20 mouse cellular contexts compared by ENCODE assay signal in the genomic region with DNA sequence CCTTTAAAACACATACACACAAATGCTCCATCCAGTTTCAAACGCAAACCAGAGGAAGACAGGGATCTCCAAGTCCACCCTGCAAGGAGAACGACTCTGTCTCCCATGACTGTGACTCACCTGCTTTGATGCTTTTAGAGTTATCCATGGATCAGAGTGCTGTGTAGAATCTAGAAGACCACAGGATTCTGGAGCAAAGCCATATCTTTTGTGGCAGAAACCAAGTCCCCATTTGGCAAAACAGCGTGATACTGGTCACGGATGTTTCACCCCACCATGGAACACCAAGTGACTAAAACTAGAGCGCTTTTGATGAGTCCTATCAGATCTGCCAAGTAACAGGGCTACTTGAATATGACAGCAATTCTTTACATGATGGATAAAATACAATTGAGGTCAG. TPM values are rescaled to one million over a fixed set of nuclear protein-coding genes. Genes with fewer than 3 reads are reported as not detected.
A peak's percentile ranks its signal among the peaks of the same experiment; 100 is the strongest.
DNase-seq lines count a peak whose midpoint lies in the region; ATAC-seq and TF ChIP-seq lines count a peak whose summit lies in the region.
"Had no signal": no experiment of that assay in that cellular context is flagged by ENCODE, and none has a peak within 500 bp of the region (broad histone marks: within the 10 kb centered on the region; RNA-seq: fewer than 3 reads in every experiment).

No protein-coding gene starts in this region.

- no peak for ATAC-seq in midbrain, postnatal 0 days (ENCODE audit: low FRiP score)
- ATAC-seq in midbrain, embryonic 14.5 days (ENCODE audit: low FRiP score, low TSS enrichment) = no peak
- ATAC-seq: forebrain, postnatal 0 days; hindbrain, embryonic 16.5 days had no signal

- no peak overlapping the region for H3K4me3 ChIP-seq in midbrain, postnatal 0 days (ENCODE audit: low read depth, low read length)
- H3K4me3 ChIP-seq in midbrain, embryonic 14.5 days (replicated peaks; ENCODE audit: low read depth, low read length) = no peak overlapping the region
- H3K4me3 ChIP-seq: embryonic facial prominence, embryonic 13.5 days; forebrain, embryonic 12.5 days; gastrocnemius, adult 2 months; heart, embryonic 13.5 days; hindbrain, embryonic 12.5 days had no signal

- H3K4me1 ChIP-seq in midbrain, postnatal 0 days (ENCODE audit: insufficient read depth, low read length) = no peaks in the 10 kb centered on the region
- no peaks in the 10 kb centered on the region for H3K4me1 ChIP-seq in midbrain, embryonic 14.5 days (ENCODE audit: control insufficient read depth, insufficient read depth, low read length)
- H3K4me1 ChIP-seq: embryonic facial prominence, embryonic 13.5 days; forebrain, embryonic 12.5 days; hindbrain, embryonic 12.5 days had no signal

- H3K27me3 ChIP-seq in midbrain, postnatal 0 days (ENCODE audit: insufficient read depth, low read length) = no peaks in the 10 kb centered on the region
- no peaks in the 10 kb centered on the region for H3K27me3 ChIP-seq in midbrain, embryonic 14.5 days (ENCODE audit: control insufficient read depth, insufficient read depth, low read length)
- H3K27me3 ChIP-seq: embryonic facial prominence, embryonic 13.5 days; forebrain, embryonic 12.5 days; heart, embryonic 13.5 days; hindbrain, embryonic 12.5 days had no signal

- H3K9ac ChIP-seq in midbrain, postnatal 0 days (replicated peaks; ENCODE audit: low read length, poor library complexity, severe bottlenecking) = no peak overlapping the region
- H3K9ac ChIP-seq in midbrain, embryonic 14.5 days (replicated peaks; ENCODE audit: low read length) = no peak overlapping the region
- H3K9ac ChIP-seq: embryonic facial prominence, embryonic 13.5 days; forebrain, embryonic 12.5 days; forebrain, postnatal 0 days; heart, embryonic 13.5 days; hindbrain, embryonic 12.5 days had no signal

- DNase-seq in midbrain, postnatal 0 days (ENCODE audit: low spot score) = peak; percentile 23
- DNase-seq in midbrain, embryonic 14.5 days = no peak
- peak; percentile 47 to 56 for DNase-seq in cerebellum, adult 18-20 months
- peak; percentile 79 for DNase-seq in cerebellum, adult 9-11 months
- DNase-seq in cerebellum, postnatal 36 days = peak; percentile 19 to 53
- no peak for DNase-seq in embryo, embryonic 10 days (ENCODE audit: low spot score)
- DNase-seq in kidney, postnatal 4 days = no peak
- no peak for DNase-seq in layer of hippocampus, adult 18-20 months (ENCODE audit: low spot score in 2 of 2)
- DNase-seq: adrenal gland, adult 8-10 months; adrenal gland, postnatal 36 days; forebrain, postnatal 0 days; gastrocnemius, adult 2 months; gastrocnemius, postnatal 36 days; heart, postnatal 36 days; kidney, adult 18-20 months had no signal

- H3K9me3 ChIP-seq in midbrain, postnatal 0 days (ENCODE audit: low read length) = no peaks in the 10 kb centered on the region
- no peaks in the 10 kb centered on the region for H3K9me3 ChIP-seq in midbrain, embryonic 14.5 days (ENCODE audit: control insufficient read depth, low read length)
- H3K9me3 ChIP-seq: embryonic facial prominence, embryonic 13.5 days; forebrain, embryonic 12.5 days; heart, embryonic 13.5 days; hindbrain, embryonic 12.5 days had no signal

- no peak for TF ChIP-seq CTCF in midbrain, postnatal 0 days (IDR thresholded peaks at IDR 0.05)

- H3K36me3 ChIP-seq in midbrain, postnatal 0 days (ENCODE audit: insufficient read depth, low read length) = no peaks in the 10 kb centered on the region
- H3K36me3 ChIP-seq in midbrain, embryonic 14.5 days (ENCODE audit: control insufficient read depth, insufficient read depth, low read length) = no peaks in the 10 kb centered on the region
- H3K36me3 ChIP-seq: embryonic facial prominence, embryonic 13.5 days; forebrain, embryonic 12.5 days; heart, embryonic 13.5 days; hindbrain, embryonic 12.5 days had no signal

- H3K4me2 ChIP-seq in midbrain, postnatal 0 days (ENCODE audit: low read depth, low read length, poor library complexity, severe bottlenecking) = no peak overlapping the region
- no peak overlapping the region for H3K4me2 ChIP-seq in midbrain, embryonic 14.5 days (ENCODE audit: low read length)
- H3K4me2 ChIP-seq: embryonic facial prominence, embryonic 13.5 days; forebrain, embryonic 12.5 days; heart, embryonic 13.5 days; hindbrain, embryonic 12.5 days had no signal

- WGBS in midbrain, postnatal 0 days = 83% methylated on average over 5 of the region's 5 CpGs
- WGBS in midbrain, embryonic 14.5 days = 93% methylated on average over 5 of the region's 5 CpGs

- no peak overlapping the region for H3K27ac ChIP-seq in midbrain, postnatal 0 days (ENCODE audit: low read depth, low read length)
- no peak overlapping the region for H3K27ac ChIP-seq in midbrain, embryonic 14.5 days (replicated peaks; ENCODE audit: low read depth, low read length)
- H3K27ac ChIP-seq: embryonic facial prominence, embryonic 13.5 days; forebrain, embryonic 12.5 days; gastrocnemius, adult 2 months; heart, embryonic 13.5 days; hindbrain, embryonic 12.5 days had no signal

RNA-seq across cellular contexts. Expression of a gene that starts 7.9 kb away (rescaled TPM):
- total RNA-seq in midbrain, postnatal 0 days (2014; rRNA removed) = 0.60 and 0.80 TPM in 2 replicates
- polyA plus RNA-seq in midbrain, postnatal 0 days (2015; fragmentation: Nextera tagmentation; extraction: Ambion mirVana) = 0.61 and 0.74 TPM in 2 replicates
- 0.34 and 0.47 TPM in 2 replicates for polyA plus RNA-seq in midbrain, embryonic 14.5 days (2014; fragmentation: Nextera tagmentation; extraction: Ambion mirVana)
- under 1 TPM; 0.46 to 0.97 TPM for total RNA-seq in layer of hippocampus, adult 18-20 months (2021)

Comparison
In these comparisons a context has a peak if more than half of its experiments do, and no peak if none do; other contexts are left out.
1. DNase-seq: peak in midbrain, postnatal 0 days (single experiment), cerebellum, adult 18-20 months (2 of 2), cerebellum, adult 9-11 months (single experiment) and cerebellum, postnatal 36 days (2 of 2); none in midbrain, embryonic 14.5 days (single experiment), embryo, embryonic 10 days (single experiment), kidney, postnatal 4 days (0 of 2) and layer of hippocampus, adult 18-20 months (0 of 2).